Mouse (Mus musculus) spleen, adult 2 months (tissue): ENCODE results near the gene Dcun1d1.

Source experiments
- CTCF ChIP-seq: fragments of 200-500 bp; IDR thresholded peaks from 2 replicates; pipeline ENCODE4 v1.5.1; 2011; ENCODE audit warnings: mild to moderate bottlenecking, inconsistent platforms; ENCODE audit not compliant: insufficient read depth, insufficient read length, insufficient replicate concordance; ENCODE audit errors: extremely low read depth
- POLR2A ChIP-seq: fragments of 200-500 bp; IDR thresholded peaks from 2 replicates; pipeline ENCODE4 v1.6.1; 2011; ENCODE audit warnings: low read depth, low read length, inconsistent platforms

DNA sequence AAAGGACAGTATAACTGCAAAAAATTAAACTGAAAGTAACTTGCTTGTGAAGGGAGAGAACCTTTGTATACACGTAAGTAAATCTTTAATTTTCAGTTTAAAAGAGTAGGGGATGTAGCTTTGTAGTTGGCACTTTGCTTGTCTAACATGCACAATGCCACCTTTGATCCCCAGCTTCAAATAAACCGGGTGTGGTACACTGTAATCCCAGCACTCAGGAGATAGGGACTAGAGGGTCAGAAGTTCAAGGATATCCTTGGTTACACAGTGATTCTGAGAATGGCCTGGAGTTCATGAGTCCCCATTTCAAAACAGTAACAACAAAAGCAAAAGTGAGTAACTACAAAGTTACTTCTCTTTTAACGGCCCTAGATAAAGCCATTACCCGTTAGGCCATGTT lies 46.1 kb downstream of the Dcun1d1 start:
- TF ChIP-seq CTCF (no peak), POLR2A (no peak)
